Mouse (Mus musculus) cerebellum, adult 9-10 months (tissue): ENCODE measurements around the gene Ccdc38.
A peak's percentile ranks its signal among the peaks of the same experiment; 100 is the strongest.
"Not testable (repeated sequence)": the region's sequence is repeated elsewhere in the genome, so short reads cannot be mapped to it uniquely, and the experiment has no call there.

Experiments
- DNase-seq: peaks from one replicate; pipeline ENCODE4 v3.0.0; 2022

Gene Ccdc38

DNA sequence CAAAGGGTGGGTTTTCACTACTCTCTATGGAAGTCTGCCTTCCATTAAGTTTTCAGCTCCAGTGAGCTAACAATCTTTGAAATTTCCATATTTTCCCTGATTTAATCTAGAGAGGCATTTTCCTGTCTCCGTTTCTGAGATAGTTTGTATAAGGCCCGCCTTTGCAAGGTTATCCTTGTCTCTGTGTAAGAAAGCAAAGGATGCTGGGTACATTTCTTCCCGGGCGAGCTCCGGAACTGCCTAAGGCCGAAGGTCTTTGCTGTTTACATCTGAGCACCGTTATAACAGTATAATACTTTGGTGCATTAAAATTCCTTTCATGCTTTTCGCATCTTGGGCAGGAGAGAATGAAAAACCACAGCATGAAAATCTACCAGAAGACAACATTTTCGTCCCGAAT, 9.4 kb downstream of the Ccdc38 start:
- DNase-seq: no peak

GRCm38 (mm10) chr10:93552596-93552995, 12.2 kb downstream of the Ccdc38 start:
- no peak for DNase-seq

DNA sequence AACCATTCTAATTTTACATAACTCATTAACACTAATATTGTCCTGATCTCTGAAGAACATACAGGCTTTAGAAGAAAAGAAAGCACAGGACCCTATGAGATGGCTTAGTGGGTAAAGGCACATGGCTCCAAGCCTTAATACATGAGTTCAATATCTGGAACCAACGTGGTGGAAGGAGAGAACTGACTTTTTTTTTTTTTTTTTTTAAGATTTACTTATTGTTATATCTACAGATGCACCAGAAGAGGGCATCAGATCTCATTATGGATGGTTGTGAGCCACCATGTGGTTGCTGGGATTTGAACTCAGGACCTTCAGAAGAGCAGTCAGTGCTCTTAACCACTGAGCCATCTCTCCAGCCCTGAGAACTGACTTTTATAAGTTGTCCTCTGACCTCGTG, 17.5 kb downstream of the Ccdc38 start:
- DNase-seq: not testable (repeated sequence)

GRCm38 (mm10) chr10:93559786-93560185, 19.4 kb downstream of the Ccdc38 start:
- DNase-seq: no peak

- no peak for DNase-seq
Measured at GRCm38 (mm10) chr10:93564518-93565090, 24.2 kb downstream of the Ccdc38 start.

GRCm38 (mm10) chr10:93567066-93567465, 26.6 kb downstream of the Ccdc38 start:
- DNase-seq: no peak

GRCm38 (mm10) chr10:93567841-93568566, 27.6 kb downstream of the Ccdc38 start:
- DNase-seq: no peak

GRCm38 (mm10) chr10:93568671-93569070, 28.2 kb downstream of the Ccdc38 start:
- DNase-seq: no peak

GRCm38 (mm10) chr10:93572209-93572608, 31.8 kb downstream of the Ccdc38 start:
- DNase-seq: no peak

GRCm38 (mm10) chr10:93574966-93575365, 34.5 kb downstream of the Ccdc38 start:
- no peak for DNase-seq

GRCm38 (mm10) chr10:93575960-93576359, 35.5 kb downstream of the Ccdc38 start:
- no peak for DNase-seq

GRCm38 (mm10) chr10:93577271-93577886, 36.9 kb downstream of the Ccdc38 start:
- DNase-seq: peak; percentile 70

GRCm38 (mm10) chr10:93588796-93589195, 48.4 kb downstream of the Ccdc38 start:
- DNase-seq: no peak

- peak; percentile 96 for DNase-seq
Measured at GRCm38 (mm10) chr10:93589281-93589848, 48.9 kb downstream of the Ccdc38 start, which contains the start of gene Snrpf. Gene Snrpf, minus strand, starts transcription at chr10:93589706.

DNA sequence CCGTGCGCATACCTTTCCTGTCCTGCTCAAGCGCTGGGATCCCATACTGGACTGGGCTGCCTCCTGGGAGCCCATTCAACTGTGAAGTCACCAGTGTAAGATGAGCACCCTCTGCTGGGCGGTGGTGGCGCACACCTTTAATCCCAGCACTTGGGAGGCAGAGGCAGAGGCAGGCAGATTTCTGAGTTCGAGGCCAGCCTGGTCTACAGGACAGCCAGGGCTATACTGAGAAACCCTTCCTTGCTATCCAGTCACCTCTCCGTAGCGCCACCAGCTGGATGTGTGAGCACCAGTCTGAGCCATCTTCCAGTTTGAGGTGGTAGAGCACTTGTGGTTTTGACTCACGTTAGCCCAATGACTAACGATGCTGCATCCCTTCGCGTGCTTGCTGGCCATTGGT, 52.0 kb downstream of the Ccdc38 start:
- no peak for DNase-seq

GRCm38 (mm10) chr10:93594022-93594482, 53.6 kb downstream of the Ccdc38 start:
- DNase-seq: peak; percentile 94

- no peak for DNase-seq
Measured at GRCm38 (mm10) chr10:93595831-93596230, 55.4 kb downstream of the Ccdc38 start.

GRCm38 (mm10) chr10:93596641-93597040, 56.2 kb downstream of the Ccdc38 start:
- no peak for DNase-seq

DNA sequence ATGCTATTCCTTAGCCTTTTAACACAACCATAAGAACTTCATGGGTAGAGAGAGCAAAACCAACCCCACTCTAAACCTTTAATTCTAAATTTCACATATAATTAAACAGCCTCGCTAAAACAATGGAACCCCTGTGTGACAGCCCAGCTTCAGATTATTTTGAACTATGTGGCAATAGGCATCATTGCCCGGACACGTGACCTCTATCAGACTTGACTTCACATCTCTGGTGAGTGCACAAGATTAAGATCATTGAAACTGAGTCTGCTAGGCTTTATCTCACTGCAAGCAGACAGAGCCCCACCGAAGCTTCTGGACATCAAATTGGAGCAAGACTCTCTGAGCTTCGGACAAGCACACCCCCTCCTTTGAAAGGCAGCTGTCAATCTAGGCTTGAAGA, 61.9 kb downstream of the Ccdc38 start:
- DNase-seq: no peak

DNA sequence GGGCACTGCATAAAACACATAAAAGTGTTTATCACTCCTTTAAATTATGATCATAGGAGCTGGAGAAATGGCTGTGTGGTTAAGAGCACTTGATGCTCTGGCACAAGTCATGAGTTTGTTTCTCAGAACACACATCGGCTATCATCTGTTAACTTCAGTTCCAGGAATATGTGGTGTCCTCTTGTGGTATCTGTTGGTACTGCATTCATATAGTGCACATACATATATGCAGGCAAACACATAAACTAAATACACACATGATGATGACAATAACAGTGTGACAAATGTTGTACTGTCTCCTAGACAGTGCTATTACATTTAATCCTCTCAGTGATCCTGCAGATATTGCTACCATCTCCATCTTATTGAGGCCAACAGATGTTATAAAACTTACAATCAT, 62.8 kb downstream of the Ccdc38 start:
- DNase-seq: no peak

GRCm38 (mm10) chr10:93606326-93606725, 65.9 kb downstream of the Ccdc38 start:
- no peak for DNase-seq

- DNase-seq: no peak
Measured at GRCm38 (mm10) chr10:93608051-93608450, 67.6 kb downstream of the Ccdc38 start.

GRCm38 (mm10) chr10:93609236-93609635, 68.8 kb downstream of the Ccdc38 start:
- DNase-seq: no peak

DNA sequence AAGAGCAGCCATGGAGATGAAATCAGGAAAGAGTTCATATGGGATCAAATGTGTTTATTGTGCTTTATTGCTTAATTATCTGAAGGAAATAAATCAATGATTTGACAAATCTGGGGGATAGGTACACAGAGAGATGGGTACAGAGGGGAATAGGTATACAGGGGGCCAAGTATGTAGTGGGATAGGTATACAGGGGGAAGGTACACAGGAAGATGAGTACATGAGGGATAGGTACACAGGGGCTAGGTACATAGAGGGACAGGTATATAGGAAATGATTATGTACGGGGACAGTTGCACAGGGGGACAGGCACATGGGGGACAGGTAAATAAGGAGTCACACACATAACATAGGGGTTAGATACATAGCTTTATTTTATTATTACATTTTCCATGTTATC, 70.5 kb downstream of the Ccdc38 start:
- DNase-seq: no peak
